Mouse (Mus musculus): ENCODE data around the gene Adcyap1. TPM values are rescaled to one million over a fixed set of nuclear protein-coding genes. Genes with fewer than 3 reads are reported as not detected.

Adcyap1 gene
- 26.7 and 32.0 TPM in 2 replicates for polyA plus RNA-seq (2015; fragmentation: Nextera tagmentation; extraction: Ambion mirVana)

DNA sequence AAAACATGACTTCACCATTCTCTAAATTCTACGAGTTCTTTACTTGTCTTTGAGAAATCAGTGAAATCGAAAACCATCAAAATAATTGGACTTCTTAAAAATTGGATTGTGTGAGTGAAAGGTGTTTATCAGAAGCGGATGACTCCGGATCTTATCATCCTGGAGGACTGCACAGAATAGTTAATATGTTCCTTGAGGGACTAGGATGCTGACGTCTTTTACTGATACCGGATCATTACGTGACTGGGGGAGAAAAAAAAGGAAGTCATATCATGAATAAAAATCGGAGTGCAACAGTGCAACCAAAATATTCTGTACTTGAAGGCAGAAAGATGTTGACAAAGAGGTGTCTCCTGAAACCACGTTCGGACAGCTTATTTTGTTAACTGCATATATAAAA lies at the start of gene Adcyap1:
Adcyap1 (plus strand) TSS at position 301 of the 400 bp plus-strand sequence.
- H3K9ac ChIP-seq = peak within 1 kb of the TSS; percentile 77
- peak within 1 kb of the TSS; percentile 91 for H3K27ac ChIP-seq (replicated peaks)
- peak within 1 kb of the TSS; percentile 64 for H3K4me2 ChIP-seq
- peaks cover 75% of the 10 kb centered on the region for H3K27me3 ChIP-seq
- no peaks in the 10 kb centered on the region for H3K36me3 ChIP-seq
- no peak for ATAC-seq (ENCODE audit: low read depth)
- peak within 1 kb of the TSS; percentile 50 for H3K4me3 ChIP-seq
- H3K4me1 ChIP-seq (replicated peaks) = peaks cover 52% of the 10 kb centered on the region
- 26% methylated on average over 10 of the region's 10 CpGs for WGBS
- H3K9me3 ChIP-seq = no peaks in the 10 kb centered on the region

DNA sequence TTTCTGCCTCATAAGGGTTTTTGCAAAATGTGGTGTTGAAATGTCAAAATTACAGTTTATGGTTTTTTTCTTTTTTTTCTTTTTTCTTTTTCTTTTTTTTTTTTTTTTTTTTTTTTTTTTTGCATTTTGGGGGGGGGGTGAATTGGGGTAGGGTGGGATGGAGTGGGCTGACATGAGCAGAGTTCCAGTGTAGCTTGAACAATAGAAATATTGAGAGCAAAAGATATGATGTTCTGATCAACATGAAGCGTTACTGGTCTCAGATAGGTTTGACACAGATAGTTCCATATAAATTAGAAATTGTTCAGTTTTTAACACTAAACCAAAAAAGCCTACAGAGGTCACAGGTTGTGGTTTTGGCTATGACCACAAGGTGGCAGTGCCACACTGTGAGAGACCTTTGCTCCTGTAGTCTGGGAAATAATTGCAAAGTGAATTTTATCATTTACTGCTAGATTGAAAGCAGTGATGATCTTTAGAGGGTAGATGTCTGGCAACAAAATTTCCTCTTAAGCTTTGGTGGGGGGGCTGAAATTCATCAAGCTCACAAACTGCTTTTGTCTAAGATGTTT lies 40.5 kb upstream of the Adcyap1 start:
- peak; percentile 40; the same call in 1 of the 2 replicates for ATAC-seq (ENCODE audit: low read depth)

DNA sequence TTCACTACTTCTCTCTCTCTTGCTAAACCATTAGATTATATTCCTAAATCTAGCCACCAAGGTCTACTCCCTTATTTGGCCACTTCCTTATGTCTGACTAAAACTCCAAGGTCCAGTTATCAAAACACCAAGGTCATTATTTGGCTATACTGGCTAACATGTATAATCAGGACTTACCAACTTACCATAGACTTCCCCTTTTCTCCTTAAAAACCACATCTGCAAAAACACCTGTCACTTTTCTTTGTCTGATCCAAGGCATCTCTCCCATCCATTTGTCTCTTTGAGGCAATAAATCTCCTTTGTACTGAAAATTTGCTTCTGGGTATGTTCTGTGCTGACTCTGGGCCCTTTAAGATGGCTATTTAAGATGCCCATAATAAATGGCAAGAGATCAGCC lies 29.2 kb upstream of the Adcyap1 start:
- ATAC-seq (ENCODE audit: low read depth) = no peak
- H3K4me3 ChIP-seq = no peak overlapping the region
- no peaks in the 10 kb centered on the region for H3K36me3 ChIP-seq
- H3K27ac ChIP-seq (replicated peaks) = no peak overlapping the region
- H3K27me3 ChIP-seq = no peaks in the 10 kb centered on the region
- no peaks in the 10 kb centered on the region for H3K9me3 ChIP-seq
- H3K4me2 ChIP-seq = no peak overlapping the region
- H3K9ac ChIP-seq = no peak overlapping the region
- H3K4me1 ChIP-seq (replicated peaks) = no peaks in the 10 kb centered on the region

More for the DNA sequence above, 40.5 kb upstream of the Adcyap1 start:
- Histone ChIP-seq H3K27ac (replicated peaks) (no peak overlapping the region), H3K36me3 (no peaks in the 10 kb centered on the region), H3K4me2 (no peak overlapping the region), H3K4me3 (no peak overlapping the region), H3K4me1 (replicated peaks) (no peaks in the 10 kb centered on the region), H3K9ac (no peak overlapping the region), H3K27me3 (no peaks in the 10 kb centered on the region), H3K9me3 (no peaks in the 10 kb centered on the region)
- 34% methylated on average over 1 of the region's 1 CpGs for WGBS

DNA sequence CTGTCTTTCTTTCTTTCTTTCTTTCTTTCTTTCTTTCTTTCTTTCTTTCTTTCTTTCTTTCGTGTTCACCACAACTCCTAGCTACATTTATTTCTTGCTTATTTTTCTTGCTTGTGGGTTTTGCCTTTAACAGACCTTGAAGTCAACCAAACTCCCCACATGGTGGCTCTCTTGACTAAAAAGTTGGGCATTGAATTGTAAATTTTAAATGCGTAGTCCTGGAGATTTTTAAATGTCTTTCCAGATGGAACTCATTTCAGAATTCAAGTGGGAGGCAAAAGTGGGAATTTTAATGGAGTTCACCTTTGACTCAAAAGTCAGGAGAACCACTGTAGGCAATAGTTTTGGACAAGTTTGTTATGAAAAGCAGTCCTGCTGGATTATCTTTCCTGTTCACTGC lies 2.0 kb upstream of the Adcyap1 start:
- peaks cover 60% of the 10 kb centered on the region for H3K27me3 ChIP-seq
- H3K4me1 ChIP-seq (replicated peaks) = peaks cover 33% of the 10 kb centered on the region
- no peak overlapping the region for H3K4me2 ChIP-seq
- H3K36me3 ChIP-seq = no peaks in the 10 kb centered on the region
- H3K4me3 ChIP-seq = no peak overlapping the region
- no peak overlapping the region for H3K27ac ChIP-seq (replicated peaks)
- no peaks in the 10 kb centered on the region for H3K9me3 ChIP-seq
- WGBS = 49% methylated on average over 2 of the region's 2 CpGs
- H3K9ac ChIP-seq = no peak overlapping the region
- ATAC-seq (ENCODE audit: low read depth) = no peak

DNA sequence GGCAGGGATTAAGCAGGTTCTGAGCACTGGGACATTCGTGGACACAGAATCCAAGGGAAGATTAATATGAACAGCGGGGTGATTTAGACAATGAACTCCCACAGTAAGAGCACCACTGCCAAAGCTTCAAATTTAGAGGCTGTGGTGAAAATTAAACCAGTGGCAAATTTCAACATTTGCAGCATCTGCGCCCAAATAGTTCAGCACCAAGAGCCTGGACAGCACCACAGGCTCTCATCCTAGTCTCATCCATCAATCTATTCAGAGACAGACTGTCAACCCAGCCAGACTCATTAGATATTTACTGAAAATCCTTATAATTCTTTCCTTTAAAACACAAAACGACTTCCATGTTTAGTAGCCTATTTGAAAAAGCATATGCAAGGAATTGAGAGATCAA lies 604 bp upstream of the Adcyap1 start:
- no peaks in the 10 kb centered on the region for H3K36me3 ChIP-seq
- H3K27ac ChIP-seq (replicated peaks) = 0 out of 2 replicates have a peak overlapping the region, but pooled peaks have one; percentile 18
- H3K4me3 ChIP-seq = no peak overlapping the region
- peaks cover 47% of the 10 kb centered on the region for H3K4me1 ChIP-seq (replicated peaks)
- 11% methylated on average over 4 of the region's 4 CpGs for WGBS
- H3K9me3 ChIP-seq = no peaks in the 10 kb centered on the region
- peak overlapping the region; percentile 64 for H3K4me2 ChIP-seq
- H3K27me3 ChIP-seq = peaks cover 72% of the 10 kb centered on the region
- H3K9ac ChIP-seq = peak overlapping the region; percentile 18; the same call in 1 of the 2 replicates
- ATAC-seq (ENCODE audit: low read depth) = no peak

DNA sequence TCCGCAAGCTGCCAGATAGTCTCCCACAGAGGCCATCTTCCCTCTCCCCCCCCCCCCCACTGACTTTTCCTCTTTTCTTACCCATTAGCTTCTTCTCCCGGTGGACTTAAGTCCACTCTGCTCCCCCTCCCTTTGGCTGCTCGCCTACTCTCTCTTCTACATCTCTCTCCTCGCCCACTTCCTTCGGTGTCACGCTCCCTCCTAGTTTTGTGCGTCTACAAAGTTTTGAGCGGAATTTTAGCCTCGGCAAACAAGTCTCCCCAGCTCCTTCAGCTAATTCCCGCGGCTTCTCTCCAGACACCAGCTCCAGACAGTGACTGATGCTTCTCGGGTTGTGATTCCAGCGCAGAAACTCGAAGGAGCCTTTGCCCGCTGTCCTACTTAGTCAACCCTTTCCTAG lies 401 bp downstream of the Adcyap1 start:
- H3K4me1 ChIP-seq (replicated peaks) = peaks cover 55% of the 10 kb centered on the region
- no peaks in the 10 kb centered on the region for H3K36me3 ChIP-seq
- WGBS = 2% methylated on average over 15 of the region's 15 CpGs
- H3K9ac ChIP-seq = peak overlapping the region; percentile 77
- peak overlapping the region; percentile 91 for H3K27ac ChIP-seq (replicated peaks)
- H3K4me3 ChIP-seq = peak overlapping the region; percentile 50
- ATAC-seq (ENCODE audit: low read depth) = no peak
- no peaks in the 10 kb centered on the region for H3K9me3 ChIP-seq
- H3K27me3 ChIP-seq = peaks cover 76% of the 10 kb centered on the region
- H3K4me2 ChIP-seq = peak overlapping the region; percentile 64

DNA sequence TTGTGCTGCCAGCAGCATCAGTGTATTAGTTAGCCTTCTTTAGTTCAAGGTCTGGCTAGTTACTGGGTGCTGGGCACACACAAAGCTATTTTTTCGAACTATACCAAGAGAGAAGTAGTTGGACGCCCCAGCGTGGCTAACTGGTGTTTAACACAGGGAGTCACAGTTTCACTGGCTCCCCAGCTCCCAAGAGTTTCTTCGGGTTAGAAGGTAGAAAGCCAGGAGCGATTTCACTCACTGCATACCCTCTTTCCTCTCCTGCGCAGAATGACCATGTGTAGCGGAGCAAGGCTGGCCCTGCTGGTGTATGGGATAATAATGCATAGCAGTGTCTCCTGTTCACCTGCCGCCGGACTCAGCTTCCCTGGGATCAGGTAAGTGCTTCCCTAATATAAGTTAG lies 930 bp downstream of the Adcyap1 start:
- no peak for ATAC-seq (ENCODE audit: low read depth)
- H3K4me1 ChIP-seq (replicated peaks) = peaks cover 59% of the 10 kb centered on the region
- 3% methylated on average over 9 of the region's 9 CpGs for WGBS

DNA sequence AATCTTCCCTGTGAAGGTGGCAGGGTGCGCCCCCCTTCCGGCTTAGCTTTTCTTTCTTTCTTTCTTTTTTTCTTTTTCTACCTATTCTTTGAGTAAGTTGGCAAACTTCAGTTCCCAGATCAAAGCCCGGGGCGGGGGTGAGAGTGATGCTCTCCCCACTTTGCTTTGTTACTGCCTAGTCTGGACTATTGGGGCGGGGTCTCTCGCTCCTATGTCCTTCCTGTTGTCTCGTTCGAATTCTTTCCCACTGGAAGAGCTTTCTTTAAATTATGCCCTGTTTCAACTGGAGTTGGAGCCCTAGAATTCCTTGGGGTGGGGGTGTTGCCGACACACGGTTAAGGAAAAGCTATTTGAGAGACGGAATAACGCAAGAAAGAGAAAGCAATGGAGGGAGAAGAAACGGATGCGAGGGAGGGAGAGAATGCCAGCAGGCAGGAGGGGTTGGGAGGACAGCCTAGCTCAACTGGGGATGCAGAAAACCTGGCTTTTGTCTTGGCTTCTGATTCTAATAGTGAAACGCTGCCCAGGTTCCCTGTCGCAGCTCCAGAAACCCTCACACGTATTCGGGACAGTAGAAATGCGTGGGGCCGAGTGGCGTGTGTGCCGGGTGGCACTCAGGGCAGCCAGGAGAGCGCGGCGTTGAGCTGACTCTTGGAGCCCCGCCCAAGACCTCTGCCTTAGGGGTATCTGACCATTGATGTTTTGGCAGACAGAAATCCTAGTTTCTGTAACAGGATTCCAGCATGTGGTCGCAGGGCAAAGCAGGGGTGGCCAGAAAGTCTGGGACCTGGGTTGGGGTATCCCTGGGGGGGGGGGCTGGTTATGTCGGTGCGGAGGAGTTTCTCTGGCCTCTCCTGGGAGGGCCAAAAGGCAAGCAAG lies 1.8 kb downstream of the Adcyap1 start:
- Histone ChIP-seq H3K9ac (peak overlapping the region; percentile 77), H3K4me2 (peak overlapping the region; percentile 64), H3K4me3 (peak overlapping the region; percentile 50), H3K4me1 (replicated peaks) (peaks cover 63% of the 10 kb centered on the region), H3K27ac (replicated peaks) (peak overlapping the region; percentile 91), H3K9me3 (no peaks in the 10 kb centered on the region), H3K36me3 (no peaks in the 10 kb centered on the region), H3K27me3 (peaks cover 87% of the 10 kb centered on the region)
- ATAC-seq (ENCODE audit: low read depth) = 0 out of 2 replicates have a peak, but pooled peaks have one; percentile 37
- WGBS = 1% methylated on average over 29 of the region's 29 CpGs

More for the DNA sequence above, 930 bp downstream of the Adcyap1 start:
- peak overlapping the region; percentile 50 for H3K4me3 ChIP-seq
- H3K36me3 ChIP-seq = no peaks in the 10 kb centered on the region
- H3K9me3 ChIP-seq = no peaks in the 10 kb centered on the region
- H3K27me3 ChIP-seq = peaks cover 81% of the 10 kb centered on the region
- H3K27ac ChIP-seq (replicated peaks) = peak overlapping the region; percentile 91
- peak overlapping the region; percentile 64 for H3K4me2 ChIP-seq
- H3K9ac ChIP-seq = peak overlapping the region; percentile 77

DNA sequence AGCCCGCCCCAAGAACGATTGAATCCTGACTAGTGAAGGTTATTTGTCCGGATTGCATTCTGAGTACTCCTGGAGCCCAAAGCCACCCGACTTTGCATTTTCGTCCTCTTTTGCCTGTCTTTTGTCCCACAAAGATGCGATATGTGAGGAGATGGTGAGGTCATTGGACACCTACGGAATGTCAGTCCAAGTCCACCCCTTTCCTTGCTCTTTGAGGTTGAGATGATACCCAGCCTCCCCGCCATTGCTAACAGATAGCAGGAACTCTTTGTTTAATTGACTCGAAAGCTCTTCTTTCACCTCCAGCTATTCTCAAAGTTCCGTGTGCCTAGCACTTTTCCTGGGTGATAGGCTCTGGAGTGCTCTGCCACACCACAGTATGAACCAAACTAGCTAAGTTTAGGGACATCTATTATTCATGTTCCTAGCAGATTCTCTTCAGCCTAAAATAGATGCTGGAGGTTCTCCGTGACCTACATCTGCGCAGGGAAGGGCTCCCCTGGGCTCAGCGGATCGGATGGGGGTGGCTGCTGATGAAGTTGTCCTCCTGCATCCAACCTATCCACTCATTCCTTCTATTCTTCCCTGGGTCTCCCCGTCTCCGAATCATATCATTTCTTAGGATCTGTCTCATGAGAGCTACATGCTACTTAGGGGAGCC lies 2.6 kb downstream of the Adcyap1 start:
- Histone ChIP-seq H3K9ac (peak overlapping the region; percentile 77), H3K36me3 (no peaks in the 10 kb centered on the region), H3K27me3 (peaks cover 84% of the 10 kb centered on the region), H3K27ac (replicated peaks) (peak overlapping the region; percentile 91), H3K9me3 (no peaks in the 10 kb centered on the region), H3K4me1 (replicated peaks) (peaks cover 63% of the 10 kb centered on the region), H3K4me3 (peak overlapping the region; percentile 50), H3K4me2 (peak overlapping the region; percentile 64)
- ATAC-seq (ENCODE audit: low read depth) = peak; percentile 20; the same call in 1 of the 2 replicates
- whole genome bisulfite sequencing = under 1% methylated on average over 16 of the region's 16 CpGs

DNA sequence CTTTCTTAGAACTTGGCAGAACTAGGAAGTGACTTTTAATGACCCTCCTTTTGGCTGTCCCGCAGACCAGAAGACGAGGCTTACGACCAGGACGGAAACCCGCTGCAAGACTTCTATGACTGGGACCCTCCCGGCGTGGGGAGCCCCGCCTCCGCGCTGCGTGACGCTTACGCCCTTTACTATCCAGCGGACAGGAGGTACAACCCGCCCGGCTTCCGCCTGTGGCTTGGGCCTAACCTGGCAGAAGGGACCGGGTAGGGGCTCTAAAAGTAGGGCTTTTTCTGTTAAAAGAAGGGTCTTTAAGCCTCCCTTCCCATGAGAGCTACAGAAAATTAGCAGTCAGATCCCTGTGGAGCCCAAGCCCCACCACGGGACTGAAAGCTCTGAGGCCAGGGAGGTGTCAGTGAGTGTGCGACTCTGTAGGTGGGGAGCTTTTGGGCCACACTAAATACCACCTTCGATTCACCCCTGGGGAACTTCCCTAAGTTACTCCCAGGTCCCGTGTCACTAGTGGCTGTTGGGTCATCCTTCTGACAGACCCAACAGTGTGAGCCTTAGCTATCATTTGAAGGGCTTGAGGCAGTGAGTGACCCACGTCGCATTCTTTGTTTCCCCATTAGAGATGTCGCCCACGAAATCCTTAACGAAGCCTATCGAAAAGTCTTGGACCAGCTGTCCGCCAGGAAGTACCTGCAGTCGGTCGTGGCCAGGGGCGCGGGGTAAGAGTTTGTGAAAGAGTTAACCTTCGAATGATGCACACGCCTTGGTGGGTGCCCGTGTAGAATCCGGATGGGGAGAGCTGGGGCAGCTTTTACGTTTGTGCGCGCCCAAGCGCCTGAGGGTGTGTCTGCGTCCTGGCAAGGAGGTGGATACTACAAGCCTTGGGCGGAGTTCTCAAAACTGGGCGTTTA lies 3.6 kb downstream of the Adcyap1 start:
- Histone ChIP-seq H3K36me3 (no peaks in the 10 kb centered on the region), H3K27ac (replicated peaks) (peak overlapping the region; percentile 91), H3K4me3 (peak overlapping the region; percentile 50), H3K27me3 (peaks cover 77% of the 10 kb centered on the region), H3K4me2 (peak overlapping the region; percentile 64), H3K9ac (peak overlapping the region; percentile 77), H3K4me1 (replicated peaks) (peaks cover 63% of the 10 kb centered on the region), H3K9me3 (no peaks in the 10 kb centered on the region)
- ATAC-seq (ENCODE audit: low read depth) = peak; percentile 62
- WGBS = under 1% methylated on average over 44 of the region's 44 CpGs
